Mouse (Mus musculus) E14TG2a.4 (cell line): Measurements from ENCODE around the gene Brf1.

ENCODE experiments used
- H3K27me3 ChIP-seq: 2 replicates; pipeline ENCODE4 v1.6.1; 2014; ENCODE audit warnings: low read length, control low read depth; ENCODE audit not compliant: insufficient read depth
- H3K36me3 ChIP-seq: 2 replicates; pipeline ENCODE4 v1.6.1; 2014; ENCODE audit warnings: low read length, control low read depth; ENCODE audit not compliant: insufficient read depth
- H3K4me1 ChIP-seq: replicated peaks from 2 replicates; pipeline ENCODE4 v1.6.1; 2014; ENCODE audit warnings: low read depth, low read length, control low read depth
- H3K4me3 ChIP-seq: replicated peaks from 2 replicates; pipeline ENCODE4 v1.5.1; 2014; ENCODE audit warnings: mild to moderate bottlenecking, low read length
- H3K9me3 ChIP-seq: 2 replicates; pipeline ENCODE4 v1.6.1; 2014; ENCODE audit warnings: low read length, control low read depth
- CTCF ChIP-seq: conservative IDR thresholded peaks from 2 replicates; pipeline ENCODE4 v1.5.1; 2014; ENCODE audit warnings: low read length
- NANOG ChIP-seq: IDR thresholded peaks from 2 replicates; pipeline ENCODE4 v1.6.1; 2014; ENCODE audit warnings: borderline replicate concordance, low read length, mixed read lengths
- POU5F1 ChIP-seq: IDR thresholded peaks from 2 replicates; pipeline ENCODE4 v1.6.1; 2014; ENCODE audit warnings: low read length, borderline replicate concordance

Gene Brf1

DNA sequence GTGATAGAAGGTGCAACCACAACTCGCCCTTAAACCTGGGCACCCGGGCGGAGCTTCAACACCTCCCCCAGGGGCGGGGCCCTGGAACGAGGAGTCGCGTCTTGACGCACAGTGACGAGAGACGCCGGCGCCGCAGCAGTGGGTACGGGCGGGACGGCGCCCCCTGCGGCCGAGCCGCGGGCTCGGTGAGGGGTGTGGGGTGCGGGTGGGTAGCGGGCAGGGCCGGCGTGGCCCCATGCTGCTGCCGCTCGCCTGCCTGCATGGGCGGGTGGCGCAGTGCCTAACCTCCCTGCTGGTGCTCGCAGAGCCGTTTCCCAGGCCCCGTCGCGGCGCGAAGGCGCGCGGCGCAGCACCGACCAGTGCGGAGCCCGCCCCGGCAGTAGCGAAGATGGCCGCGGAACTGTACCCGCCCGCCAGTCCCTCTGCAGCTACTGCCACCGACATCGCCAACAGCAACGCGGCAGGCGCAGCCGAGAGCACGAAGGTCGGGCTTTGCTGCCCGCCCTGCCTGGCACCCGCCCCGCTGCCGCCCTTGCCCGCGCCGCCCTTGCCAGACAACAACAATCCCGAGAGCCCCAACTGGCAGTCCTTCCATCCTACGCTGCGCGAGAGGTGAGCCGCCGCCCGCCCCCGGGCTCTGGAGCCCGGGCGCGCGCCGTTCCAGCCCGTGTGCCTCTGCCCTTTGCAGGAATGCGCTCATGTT lies 24.0 kb downstream of the Brf1 start, which contains the start of gene Btbd6:
Gene Btbd6, plus strand, starts transcription at position 112 of the 703 bp plus-strand sequence.
- no peak for TF ChIP-seq CTCF
- no peak for TF ChIP-seq POU5F1
- no peak for TF ChIP-seq NANOG
- peaks cover 76% of the 10 kb centered on the region for H3K36me3 ChIP-seq
- peak within 1 kb of the TSS; percentile 90 for H3K4me3 ChIP-seq
- no peaks in the 10 kb centered on the region for H3K27me3 ChIP-seq
- H3K4me1 ChIP-seq = peaks cover 21% of the 10 kb centered on the region
- no peaks in the 10 kb centered on the region for H3K9me3 ChIP-seq

DNA sequence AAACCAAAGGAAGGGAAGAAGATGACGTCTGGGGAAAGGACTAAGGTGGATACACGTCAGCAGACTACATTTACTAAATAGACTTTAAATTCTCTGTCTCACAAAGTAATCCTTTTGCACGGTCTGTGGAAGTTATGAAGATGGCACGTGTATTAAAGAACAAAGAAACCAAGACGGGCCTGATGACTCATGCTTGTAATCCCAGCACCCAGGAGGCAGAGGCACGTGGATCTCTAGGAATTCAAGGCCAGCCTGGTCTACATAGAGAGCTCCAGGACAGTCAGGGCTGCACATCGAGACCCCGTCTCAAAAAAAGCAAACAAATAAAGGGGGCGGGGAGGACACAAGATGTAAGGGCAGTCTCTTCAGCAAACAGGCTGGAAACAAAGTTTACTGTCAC lies 25.8 kb downstream of the Brf1 start:
- Histone ChIP-seq H3K4me3 (no peak overlapping the region), H3K27me3 (no peaks in the 10 kb centered on the region), H3K36me3 (peaks cover 74% of the 10 kb centered on the region), H3K4me1 (peaks cover 21% of the 10 kb centered on the region), H3K9me3 (no peaks in the 10 kb centered on the region)
- TF ChIP-seq NANOG (no peak), POU5F1 (no peak), CTCF (no peak)

DNA sequence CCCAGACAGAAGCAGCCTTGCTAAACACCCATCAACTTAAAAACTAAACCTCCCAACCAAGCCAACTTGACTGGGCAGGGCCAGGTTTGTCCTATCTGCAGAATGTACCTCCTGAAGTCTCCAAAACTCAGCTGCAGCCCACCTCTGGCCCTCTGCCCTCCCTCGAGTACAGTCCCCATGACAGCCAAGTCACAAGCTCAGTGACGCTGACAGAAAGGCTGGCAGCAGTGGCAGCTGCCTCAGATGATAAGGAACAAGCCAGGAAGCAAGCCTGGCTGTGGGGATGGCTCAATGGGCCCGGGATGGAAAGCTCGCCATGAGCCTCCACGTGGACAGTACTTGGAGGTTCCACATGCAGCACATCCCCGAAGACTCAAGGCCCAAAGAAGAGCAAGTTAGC lies 30.9 kb downstream of the Brf1 start:
- no peaks in the 10 kb centered on the region for H3K9me3 ChIP-seq

DNA sequence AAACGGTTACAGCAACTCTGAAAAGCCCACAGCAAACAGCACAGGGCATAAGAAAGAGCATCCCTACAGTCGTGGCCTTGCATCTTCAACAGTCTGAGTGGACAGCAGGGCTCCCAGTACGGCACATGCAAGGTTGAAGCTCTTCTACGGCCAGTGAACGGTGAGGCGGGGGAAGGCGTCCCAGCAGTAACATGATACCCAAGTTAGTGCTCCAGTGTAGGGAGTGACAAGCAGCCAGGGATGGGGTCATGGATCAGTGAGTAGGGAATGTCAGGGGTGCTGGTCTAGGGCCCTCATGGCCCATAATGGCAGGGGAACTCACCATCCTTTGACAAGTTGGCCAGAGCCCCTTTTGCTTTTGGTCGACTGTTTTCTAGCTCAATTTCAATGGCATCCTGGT lies 31.6 kb downstream of the Brf1 start:
- peaks cover 98% of the 10 kb centered on the region for H3K36me3 ChIP-seq
- no peaks in the 10 kb centered on the region for H3K4me1 ChIP-seq
- TF ChIP-seq POU5F1 (no peak), NANOG (no peak), CTCF (no peak)
- no peaks in the 10 kb centered on the region for H3K27me3 ChIP-seq
- no peaks in the 10 kb centered on the region for H3K9me3 ChIP-seq
- H3K4me3 ChIP-seq = no peak overlapping the region

More for the DNA sequence above, 30.9 kb downstream of the Brf1 start:
- Histone ChIP-seq H3K4me3 (no peak overlapping the region), H3K27me3 (no peaks in the 10 kb centered on the region), H3K36me3 (peaks cover 98% of the 10 kb centered on the region), H3K4me1 (no peaks in the 10 kb centered on the region)
- TF ChIP-seq CTCF = no peak
- no peak for TF ChIP-seq NANOG
- no peak for TF ChIP-seq POU5F1

DNA sequence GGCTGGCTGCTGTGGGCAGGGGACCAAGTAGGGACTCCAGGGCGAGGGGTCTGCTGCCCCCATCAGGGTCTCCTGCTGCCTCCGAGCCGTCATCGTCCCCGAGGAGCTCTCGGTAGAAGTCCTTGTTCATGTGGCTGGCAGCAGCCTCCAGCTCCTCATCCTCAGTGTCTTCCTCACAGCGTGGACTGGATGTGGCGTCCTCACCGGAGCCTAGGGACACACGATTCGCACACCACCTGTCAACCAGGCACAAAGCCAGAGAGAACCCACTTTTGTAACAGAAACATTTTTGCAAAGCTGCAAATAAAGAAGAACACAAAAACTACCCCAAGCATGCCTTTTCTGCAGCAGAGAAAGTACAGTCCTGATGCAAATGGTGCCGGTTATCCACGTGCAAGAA lies 34.7 kb downstream of the Brf1 start:
- Histone ChIP-seq H3K4me3 (no peak overlapping the region), H3K27me3 (no peaks in the 10 kb centered on the region), H3K9me3 (no peaks in the 10 kb centered on the region), H3K36me3 (peaks cover 98% of the 10 kb centered on the region), H3K4me1 (no peaks in the 10 kb centered on the region)
- TF ChIP-seq CTCF (no peak), NANOG (no peak), POU5F1 (no peak)

DNA sequence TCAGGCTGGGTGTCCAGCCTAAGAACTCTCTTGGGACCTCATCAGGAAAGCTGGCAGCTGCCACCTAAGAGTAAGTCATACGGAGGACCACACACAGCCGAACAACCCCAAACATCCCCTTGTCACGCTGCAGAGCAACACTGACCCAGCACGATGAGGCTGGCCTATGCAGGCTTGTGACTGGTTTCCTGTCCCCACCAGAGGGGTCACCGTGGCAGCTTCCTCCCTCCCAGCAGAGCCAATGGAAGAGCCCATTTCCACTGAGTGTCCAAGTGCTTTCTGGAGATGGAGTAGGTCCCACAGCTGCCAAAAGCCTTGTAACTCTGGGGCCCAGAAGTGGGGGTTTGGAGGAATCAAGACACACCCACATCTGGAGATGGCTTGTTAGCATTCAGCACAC lies 38.6 kb downstream of the Brf1 start:
- TF ChIP-seq CTCF = no peak
- TF ChIP-seq POU5F1 = no peak
- no peak for TF ChIP-seq NANOG
- Histone ChIP-seq H3K9me3 (no peaks in the 10 kb centered on the region), H3K4me1 (peaks cover 5% of the 10 kb centered on the region), H3K27me3 (no peaks in the 10 kb centered on the region), H3K36me3 (peaks cover 96% of the 10 kb centered on the region), H3K4me3 (no peak overlapping the region)

DNA sequence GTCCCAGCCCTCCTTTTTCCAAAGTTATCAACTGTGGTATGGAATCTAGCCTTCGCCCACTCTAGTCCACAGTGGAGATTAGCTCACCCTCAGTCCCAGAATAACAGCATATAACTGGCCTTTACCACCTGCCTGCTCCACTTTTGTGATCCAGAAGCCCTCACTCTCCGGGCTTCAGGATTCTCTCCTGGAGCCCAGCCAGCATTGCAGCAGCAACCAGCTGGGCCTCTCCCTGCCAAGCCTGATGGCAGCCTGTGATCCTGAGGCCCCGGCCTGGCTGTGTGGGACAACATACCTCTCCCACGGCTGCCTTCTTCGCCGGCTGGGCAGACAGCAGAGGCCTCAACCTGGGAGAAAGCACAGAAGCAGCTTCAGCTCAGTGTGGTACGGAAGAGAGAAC lies 39.1 kb downstream of the Brf1 start:
- Histone ChIP-seq H3K36me3 (peaks cover 96% of the 10 kb centered on the region), H3K9me3 (no peaks in the 10 kb centered on the region), H3K4me3 (no peak overlapping the region), H3K27me3 (no peaks in the 10 kb centered on the region), H3K4me1 (peaks cover 5% of the 10 kb centered on the region)
- TF ChIP-seq POU5F1 = no peak

DNA sequence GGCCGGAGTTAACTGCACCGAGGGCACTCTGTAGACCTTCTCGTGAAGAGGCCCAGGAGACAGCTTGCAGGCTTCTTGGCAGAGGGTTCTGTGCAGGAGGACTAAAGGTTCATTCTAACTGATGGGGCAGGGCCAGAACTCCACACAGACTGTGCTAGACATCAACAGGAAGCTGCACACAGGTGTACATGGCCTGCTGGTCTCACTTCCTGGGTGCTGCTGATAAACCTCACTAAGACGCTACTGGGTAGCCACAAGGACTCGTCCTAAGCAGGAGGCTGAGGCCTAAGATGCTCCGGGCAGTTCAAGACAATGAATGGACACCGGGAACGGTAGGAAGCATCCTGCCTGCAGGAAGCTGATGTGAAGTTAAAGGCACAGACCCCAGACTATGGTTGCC lies 41.1 kb downstream of the Brf1 start:
- TF ChIP-seq CTCF (no peak), NANOG (no peak), POU5F1 (no peak)
- Histone ChIP-seq H3K27me3 (no peaks in the 10 kb centered on the region), H3K4me3 (no peak overlapping the region), H3K4me1 (peaks cover 7% of the 10 kb centered on the region), H3K36me3 (peaks cover 84% of the 10 kb centered on the region), H3K9me3 (no peaks in the 10 kb centered on the region)

DNA sequence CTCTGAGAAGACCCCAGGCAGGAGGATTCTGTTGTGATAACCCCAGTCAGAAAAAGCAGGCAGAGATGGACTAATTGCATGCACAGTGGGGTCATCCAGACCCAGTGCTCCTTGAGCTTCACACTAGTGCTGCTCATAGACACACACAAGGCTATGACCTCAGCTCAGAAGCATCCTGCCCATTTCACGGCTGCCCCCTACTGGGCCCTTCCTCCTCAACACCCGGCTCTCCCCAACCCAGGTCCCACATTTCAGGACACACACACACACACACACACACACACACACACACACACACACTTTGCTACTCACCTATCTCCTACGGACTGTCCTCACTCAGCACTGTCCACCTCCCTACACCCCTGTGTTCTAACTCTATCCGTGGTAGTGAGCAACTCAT lies 42.2 kb downstream of the Brf1 start:
- H3K27me3 ChIP-seq = no peaks in the 10 kb centered on the region
- H3K36me3 ChIP-seq = peaks cover 73% of the 10 kb centered on the region
- TF ChIP-seq NANOG (no peak), CTCF (0 out of 2 replicates have a peak, but pooled peaks have one; percentile 7)
- peaks cover 7% of the 10 kb centered on the region for H3K4me1 ChIP-seq
- H3K9me3 ChIP-seq = no peaks in the 10 kb centered on the region
- H3K4me3 ChIP-seq = no peak overlapping the region
